Mouse (Mus musculus): ENCODE data around the gene Rbm46. TPM values are rescaled to one million over a fixed set of nuclear protein-coding genes. Genes with fewer than 3 reads are reported as not detected.
A peak's percentile ranks its signal among the peaks of the same experiment; 100 is the strongest.

Rbm46 gene
- total RNA-seq (2021), result under 1 TPM; 0.60 to 0.94 TPM
- long read RNA-seq, experiment 1, result 0 reads
- long read RNA-seq, experiment 2, partial matches to known transcripts, result 0 of 2 reads
- long read RNA-seq, experiment 2, other reads (novel, unspliced or antisense), result 1 of 2 reads

GRCm38 (mm10) chr3:82876372-82876739, at the start of gene Rbm46:
Gene Rbm46, minus strand, starts transcription at chr3:82876483.
- peak; percentile 70 to 71 for DNase-seq (ENCODE audit: low spot score in 2 of 2)

GRCm38 (mm10) chr3:82915632-82916031, 39.3 kb upstream of the Rbm46 start:
- no peak for DNase-seq (ENCODE audit: low spot score in 2 of 2)

DNA sequence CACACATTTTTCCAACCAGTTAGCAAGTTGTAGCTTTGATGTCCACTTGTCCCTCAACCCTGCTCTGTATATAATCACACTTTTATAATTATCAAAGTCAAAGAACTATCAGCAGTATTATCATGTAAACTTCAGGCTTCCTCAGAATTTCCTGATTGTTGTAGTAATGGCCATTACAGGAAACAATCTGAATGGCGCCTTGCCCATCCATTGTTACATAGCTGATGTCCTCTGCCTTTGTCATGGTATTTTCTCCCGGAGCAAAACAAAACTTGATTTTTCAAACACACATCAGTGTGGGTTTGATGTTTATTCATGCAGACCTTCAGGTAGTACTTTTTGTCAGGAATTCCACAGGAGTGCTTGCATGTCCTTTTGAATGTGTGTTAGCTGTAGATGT, 32.4 kb upstream of the Rbm46 start:
- DNase-seq (ENCODE audit: low spot score in 2 of 2), result no peak

GRCm38 (mm10) chr3:82904211-82904908, 28.1 kb upstream of the Rbm46 start:
- no peak for DNase-seq (ENCODE audit: low spot score in 2 of 2)

DNA sequence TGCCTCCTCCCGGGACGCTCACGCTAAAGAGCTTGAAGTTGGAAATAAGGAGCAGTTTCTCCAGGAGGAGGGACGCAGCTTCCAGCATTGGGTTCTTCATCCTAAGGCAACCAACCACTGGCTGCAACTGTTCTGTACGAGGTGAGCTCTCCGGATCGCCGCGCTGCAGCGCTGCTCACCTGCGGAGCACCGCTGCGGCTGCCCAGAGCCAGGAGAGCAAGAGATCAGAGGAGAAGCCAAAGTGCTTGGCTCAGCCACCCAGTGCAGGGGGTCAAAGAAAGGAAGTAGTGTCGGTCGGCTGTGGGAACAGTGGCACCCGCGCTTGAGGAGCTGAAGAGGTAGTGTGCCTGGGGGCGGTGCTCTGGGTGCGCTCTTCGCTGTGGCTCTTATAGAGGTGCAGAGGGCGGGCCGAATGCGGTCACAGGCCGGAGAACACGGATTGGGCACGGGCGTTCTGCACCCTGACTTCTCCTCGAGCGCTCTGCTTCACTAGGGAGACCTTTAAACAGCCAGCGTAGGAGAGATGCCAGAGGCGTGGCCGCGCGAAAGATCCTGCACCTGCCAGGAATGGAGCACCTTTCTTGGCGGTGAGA, 27.4 kb upstream of the Rbm46 start, which contains the start of gene Lrat:
Lrat (minus strand) TSS at position 361 of the 593 bp plus-strand sequence.
- no peak for DNase-seq (ENCODE audit: low spot score in 2 of 2)

DNA sequence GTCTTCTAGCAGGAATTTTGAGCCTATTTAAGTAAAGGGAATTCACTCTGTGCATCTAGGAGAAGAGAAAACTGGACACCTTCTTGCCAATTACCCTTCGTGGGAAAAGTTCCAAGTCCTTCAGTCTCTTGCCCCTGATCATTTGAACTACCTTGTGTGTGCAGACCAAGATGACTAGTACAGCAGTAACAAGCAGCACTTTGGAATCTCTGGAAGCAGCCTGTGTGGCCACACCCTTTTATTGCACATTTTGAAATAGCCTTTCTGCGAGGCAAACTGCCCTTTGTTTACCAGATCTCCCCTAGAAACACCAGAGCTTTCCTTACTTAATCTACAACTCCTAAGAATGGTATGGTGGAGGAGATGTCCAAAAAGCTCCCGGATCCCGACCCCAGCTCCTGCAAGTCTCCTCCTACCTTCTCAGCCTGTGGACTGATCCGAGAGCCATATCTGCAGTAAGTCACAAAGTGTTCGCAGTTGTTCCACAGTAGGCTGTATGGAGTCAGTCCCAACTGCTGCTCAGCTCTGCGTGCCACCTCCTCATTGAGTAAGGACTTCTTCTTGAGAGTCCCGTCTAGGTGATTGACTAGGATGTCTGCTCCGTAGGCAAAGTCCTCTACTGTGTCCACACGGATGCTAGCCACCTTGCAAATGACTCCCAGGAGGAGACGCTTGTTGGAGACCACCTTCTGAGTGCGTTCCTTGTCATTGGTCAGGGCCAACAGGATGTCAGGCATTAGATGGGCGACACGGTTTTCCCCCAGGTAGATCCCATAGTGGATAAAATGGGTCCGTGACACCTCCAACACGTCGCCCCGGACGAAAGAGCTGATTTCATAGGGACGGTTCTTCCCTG, 26.7 kb upstream of the Rbm46 start:
- no peak for DNase-seq (ENCODE audit: low spot score in 2 of 2)

DNA sequence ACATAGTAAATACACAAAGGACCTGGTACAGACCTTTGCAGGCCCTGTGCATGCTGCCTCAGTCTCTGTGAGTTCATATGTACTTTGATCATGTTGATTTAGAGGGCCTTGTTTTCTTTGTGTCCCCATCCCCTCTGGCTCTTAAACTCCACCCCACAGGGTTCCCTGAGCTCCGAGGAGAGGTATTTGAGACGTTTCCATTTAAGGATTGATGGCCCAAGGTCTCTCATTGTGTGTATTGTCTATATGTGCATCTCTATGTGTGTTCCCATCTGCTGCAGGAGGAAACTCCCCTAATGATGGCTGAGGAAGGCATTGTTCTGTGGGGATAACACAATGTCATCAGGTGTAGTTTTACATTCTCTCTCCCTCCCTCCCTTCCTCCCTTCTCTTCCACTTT, 12.6 kb upstream of the Rbm46 start:
- DNase-seq (ENCODE audit: low spot score in 2 of 2), result no peak

DNA sequence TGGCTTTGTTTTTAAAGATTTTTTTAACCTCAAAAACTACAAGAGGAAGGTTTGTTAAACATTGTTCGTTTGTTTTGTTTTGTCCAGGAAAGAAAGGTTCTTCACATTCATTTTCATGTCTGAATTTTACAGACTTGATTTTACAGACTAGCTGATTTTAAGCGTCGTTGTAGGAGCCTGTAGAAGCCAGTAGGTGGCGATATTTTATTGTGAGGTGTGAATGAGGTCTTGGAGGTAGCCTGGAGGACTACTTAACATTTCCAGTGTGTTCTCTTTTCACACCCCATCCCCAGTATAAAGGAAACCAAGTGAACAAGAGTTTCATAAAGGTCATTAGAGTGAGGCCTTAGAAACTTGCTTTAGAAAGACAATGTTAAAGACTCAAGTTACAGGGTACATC, 975 bp upstream of the Rbm46 start:
- peak in 1 of 2 experiments; percentile 67 for DNase-seq (ENCODE audit: low spot score in 2 of 2)

GRCm38 (mm10) chr3:82875671-82876371, 462 bp downstream of the Rbm46 start:
- no peak for DNase-seq (ENCODE audit: low spot score in 2 of 2)

- DNase-seq (ENCODE audit: low spot score in 2 of 2), result peak; percentile 32 to 59
These were observed 18.7 kb downstream of the Rbm46 start for GRCm38 (mm10) chr3:82857414-82858077.

GRCm38 (mm10) chr3:82825165-82825564, 51.1 kb downstream of the Rbm46 start:
- no peak for DNase-seq (ENCODE audit: low spot score in 2 of 2)

- no peak for DNase-seq (ENCODE audit: low spot score in 2 of 2)
These were observed 64.4 kb downstream of the Rbm46 start for GRCm38 (mm10) chr3:82811851-82812250.

GRCm38 (mm10) chr3:82810334-82811120, 65.8 kb downstream of the Rbm46 start:
- no peak for DNase-seq (ENCODE audit: low spot score in 2 of 2)

DNA sequence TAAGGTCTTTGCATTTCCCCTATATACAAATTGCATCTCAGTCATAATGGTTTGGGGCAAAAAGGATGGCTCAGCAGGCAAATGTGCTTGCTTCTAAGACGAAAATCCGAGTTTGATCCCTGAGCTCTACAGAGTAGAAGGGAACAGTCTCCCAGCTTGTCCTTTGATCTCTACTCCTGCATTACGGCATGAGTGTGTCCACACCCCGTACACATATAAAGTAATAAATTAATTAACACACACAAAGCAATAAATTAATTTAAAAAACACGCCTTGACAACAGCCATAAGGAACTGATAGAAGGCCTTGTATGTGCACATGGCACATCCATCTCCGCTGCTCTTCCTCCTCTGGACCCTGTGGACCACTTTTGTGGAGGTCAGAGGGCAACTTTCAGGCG, 66.5 kb downstream of the Rbm46 start:
- DNase-seq (ENCODE audit: low spot score in 2 of 2), result no peak

- DNase-seq (ENCODE audit: low spot score in 2 of 2), result no peak
These were observed 67.9 kb downstream of the Rbm46 start for GRCm38 (mm10) chr3:82808323-82808911.

- DNase-seq (ENCODE audit: low spot score in 2 of 2), result no peak
These were observed 71.0 kb downstream of the Rbm46 start for GRCm38 (mm10) chr3:82805291-82805690.

DNA sequence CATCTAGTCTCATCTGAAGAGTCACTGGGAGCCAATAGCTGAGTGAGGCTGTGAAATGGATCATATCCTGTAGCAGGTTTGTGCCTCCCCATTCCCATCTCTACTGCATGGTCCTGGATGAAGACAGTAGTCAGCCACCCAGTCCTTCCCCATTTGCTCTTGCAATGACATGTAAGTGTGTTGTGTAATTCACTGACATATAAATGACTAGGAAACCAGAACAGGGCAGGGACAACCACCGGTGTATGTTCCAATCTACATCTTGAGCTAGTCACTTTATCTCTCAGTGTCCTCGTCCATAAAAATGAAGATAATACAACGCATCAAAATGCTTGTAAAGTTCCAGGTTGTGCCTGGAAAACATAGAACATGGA, 75.8 kb downstream of the Rbm46 start:
- DNase-seq (ENCODE audit: low spot score in 2 of 2), result no peak

- no peak for DNase-seq (ENCODE audit: low spot score in 2 of 2)
These were observed 76.4 kb downstream of the Rbm46 start for GRCm38 (mm10) chr3:82799735-82800469.

DNA sequence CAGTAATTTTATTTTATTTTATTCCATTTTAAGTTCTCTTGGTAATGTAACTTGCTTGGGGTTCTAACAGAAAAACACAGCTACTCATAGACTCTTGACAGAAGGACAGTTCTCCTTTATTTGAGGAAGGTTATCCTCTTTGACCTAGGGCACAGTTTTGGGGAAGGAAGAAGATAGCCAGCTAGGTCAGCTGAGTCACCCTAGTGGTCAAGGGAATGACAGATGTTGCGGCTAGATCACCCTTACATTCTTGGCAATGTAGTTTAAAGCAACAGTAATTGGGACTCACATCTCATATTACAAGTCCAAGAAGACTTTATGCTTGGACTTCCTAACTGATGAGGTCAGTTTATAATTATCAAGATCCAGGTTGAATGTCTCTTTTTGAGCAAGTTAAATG, 82.6 kb downstream of the Rbm46 start:
- no peak for DNase-seq (ENCODE audit: low spot score in 2 of 2)

Data from layer of hippocampus, postnatal 14 days (tissue).